Comparison of ENCODE assay signal across 16 mouse cellular contexts in genomic region chr19:46558631-46559030, GRCm38 (mm10). TPM values are rescaled to one million over a fixed set of nuclear protein-coding genes. Genes with fewer than 3 reads are reported as not detected.
DNase-seq lines count a peak whose midpoint lies in the region; ATAC-seq and TF ChIP-seq lines count a peak whose summit lies in the region.
"Had no signal": no experiment of that assay in that cellular context is flagged by ENCODE, and none has a peak within 500 bp of the region (broad histone marks: within the 10 kb centered on the region; RNA-seq: fewer than 3 reads in every experiment).

No protein-coding gene starts in this region.

- TF ChIP-seq POLR2A in cerebellum, adult 2 months (IDR thresholded peaks at IDR 0.05; ENCODE audit: borderline replicate concordance, insufficient read depth, low read length): no peak

- no peaks in the 10 kb centered on the region for H3K9me3 ChIP-seq in kidney, embryonic 14.5 days (ENCODE audit: control insufficient read depth, low read length)
- H3K9me3 ChIP-seq in forebrain, embryonic 15.5 days: no peaks in the 10 kb centered on the region
- H3K9me3 ChIP-seq: forebrain, embryonic 10.5 days; heart, embryonic 13.5 days; hindbrain, embryonic 10.5 days; liver, embryonic 15.5 days; stomach, embryonic 15.5 days had no signal

- peaks cover 31% of the 10 kb centered on the region for H3K36me3 ChIP-seq in kidney, embryonic 14.5 days (ENCODE audit: control insufficient read depth, insufficient read depth, low read length)
- H3K36me3 ChIP-seq in forebrain, embryonic 15.5 days: peaks cover 33% of the 10 kb centered on the region
- H3K36me3 ChIP-seq: stomach, embryonic 15.5 days had no signal

- no peak overlapping the region for H3K27ac ChIP-seq in kidney, embryonic 14.5 days (ENCODE audit: low read depth, low read length)
- H3K27ac ChIP-seq in cerebellum, adult 2 months (ENCODE audit: insufficient read depth, low read length): no peak overlapping the region
- no peak overlapping the region for H3K27ac ChIP-seq in forebrain, embryonic 15.5 days (replicated peaks)
- H3K27ac ChIP-seq: forebrain, embryonic 10.5 days; heart, embryonic 13.5 days; hindbrain, embryonic 10.5 days; liver, embryonic 15.5 days; stomach, embryonic 15.5 days had no signal

- ATAC-seq in kidney, embryonic 14.5 days (ENCODE audit: low FRiP score, low TSS enrichment): no peak
- ATAC-seq in forebrain, embryonic 15.5 days (replicated peaks): no peak
- no peak for ATAC-seq in activated CD4-positive, CD25-positive, alpha-beta regulatory T cell, adult 4 months

- H3K4me1 ChIP-seq in kidney, embryonic 14.5 days (ENCODE audit: control insufficient read depth, insufficient read depth, low read length): no peaks in the 10 kb centered on the region
- peaks cover 24% of the 10 kb centered on the region for H3K4me1 ChIP-seq in cerebellum, adult 2 months (ENCODE audit: control insufficient read depth, insufficient read depth, low read length)
- H3K4me1 ChIP-seq in forebrain, embryonic 15.5 days: peaks cover 9% of the 10 kb centered on the region

- no peak overlapping the region for H3K4me2 ChIP-seq in kidney, embryonic 14.5 days (replicated peaks; ENCODE audit: low read depth, low read length)
- no peak overlapping the region for H3K4me2 ChIP-seq in forebrain, embryonic 15.5 days (replicated peaks)
- H3K4me2 ChIP-seq: heart, embryonic 13.5 days; liver, embryonic 15.5 days; stomach, embryonic 15.5 days had no signal

- no peaks in the 10 kb centered on the region for H3K27me3 ChIP-seq in kidney, embryonic 14.5 days (ENCODE audit: control insufficient read depth, insufficient read depth, low read length)
- H3K27me3 ChIP-seq in cerebellum, adult 2 months (ENCODE audit: control insufficient read depth, insufficient read depth, low read length): no peaks in the 10 kb centered on the region
- no peaks in the 10 kb centered on the region for H3K27me3 ChIP-seq in forebrain, embryonic 15.5 days
- H3K27me3 ChIP-seq: heart, embryonic 13.5 days; liver, embryonic 15.5 days; stomach, embryonic 15.5 days had no signal

- no peak overlapping the region for H3K9ac ChIP-seq in kidney, embryonic 14.5 days (ENCODE audit: low read depth, low read length)
- H3K9ac ChIP-seq in forebrain, embryonic 15.5 days (replicated peaks): no peak overlapping the region
- H3K9ac ChIP-seq: heart, embryonic 13.5 days; liver, embryonic 15.5 days; stomach, embryonic 15.5 days had no signal

- 73% methylated on average over 12 of the region's 12 CpGs for WGBS in kidney, embryonic 14.5 days
- WGBS in cerebellum, adult 2 months: 24% methylated on average over 12 of the region's 12 CpGs
- 74% methylated on average over 12 of the region's 12 CpGs for WGBS in forebrain, embryonic 15.5 days

- TF ChIP-seq CTCF in cerebellum, adult 2 months (IDR thresholded peaks at IDR 0.05; ENCODE audit: borderline replicate concordance, insufficient read depth, low read depth, low read length): no peak

- no peak overlapping the region for H3K4me3 ChIP-seq in kidney, embryonic 14.5 days (ENCODE audit: low read length)
- peak overlapping the region; percentile 33 for H3K4me3 ChIP-seq in cerebellum, adult 2 months (replicated peaks; ENCODE audit: insufficient read depth, low read depth, low read length)
- no peak overlapping the region for H3K4me3 ChIP-seq in forebrain, embryonic 15.5 days
- H3K4me3 ChIP-seq: forebrain, embryonic 10.5 days; heart, embryonic 13.5 days; hindbrain, embryonic 10.5 days; liver, embryonic 15.5 days; myocyte; stomach, embryonic 15.5 days had no signal

- DNase-seq in kidney, adult 18-20 months: peak; percentile 50
- peak; percentile 63 to 72 for DNase-seq in cerebellum, adult 2 months
- DNase-seq in kidney, adult 9 months: peak; percentile 50
- peak; percentile 45 for DNase-seq in lung, postnatal 10 days
- no peak for DNase-seq in spleen, postnatal 10 days (ENCODE audit: low spot score in 2 of 2)
- DNase-seq: gastrocnemius, postnatal 14 days; right cerebral cortex, postnatal 25 days had no signal

RNA-seq across cellular contexts. Expression of gene Arl3, which starts 14.4 kb away (rescaled TPM):
- 98.3 and 182 TPM in 2 replicates for polyA plus RNA-seq in kidney, embryonic 14.5 days (2014; fragmentation: Nextera tagmentation; extraction: Ambion mirVana)
- 205 and 227 TPM in 2 replicates for polyA plus RNA-seq in cerebellum, adult 2 months (2012; rRNA removed)
- 238 and 241 TPM in 2 replicates for polyA plus RNA-seq in forebrain, embryonic 15.5 days (2015; fragmentation: Nextera tagmentation; extraction: Ambion mirVana)
- polyA plus RNA-seq in activated CD4-positive, CD25-positive, alpha-beta regulatory T cell, adult 4 months (2017; shearing (Covaris generic)): 10 to 100 TPM; 22.1 to 24.5 TPM

RNA-seq across cellular contexts. Expression of gene Sfxn2, which starts 14.5 kb away (rescaled TPM):
- polyA plus RNA-seq in kidney, embryonic 14.5 days (2014; fragmentation: Nextera tagmentation; extraction: Ambion mirVana): 18.1 and 25.1 TPM in 2 replicates
- 7.0 and 7.7 TPM in 2 replicates for polyA plus RNA-seq in cerebellum, adult 2 months (2012; rRNA removed)
- 12.6 and 13.7 TPM in 2 replicates for polyA plus RNA-seq in forebrain, embryonic 15.5 days (2015; fragmentation: Nextera tagmentation; extraction: Ambion mirVana)
- polyA plus RNA-seq in activated CD4-positive, CD25-positive, alpha-beta regulatory T cell, adult 4 months (2017; shearing (Covaris generic)): 1 to 10 TPM; 4.3 to 6.9 TPM

RNA-seq across cellular contexts. Expression of gene Wbp1l, which starts 40.3 kb away (rescaled TPM):
- 26.2 and 46.1 TPM in 2 replicates for polyA plus RNA-seq in kidney, embryonic 14.5 days (2014; fragmentation: Nextera tagmentation; extraction: Ambion mirVana)
- polyA plus RNA-seq in cerebellum, adult 2 months (2012; rRNA removed): 24.9 and 28.3 TPM in 2 replicates
- 39.7 and 41.7 TPM in 2 replicates for polyA plus RNA-seq in forebrain, embryonic 15.5 days (2015; fragmentation: Nextera tagmentation; extraction: Ambion mirVana)
- 10 to 100 TPM; 19.7 to 20.0 TPM for polyA plus RNA-seq in activated CD4-positive, CD25-positive, alpha-beta regulatory T cell, adult 4 months (2017; shearing (Covaris generic))

RNA-seq across cellular contexts. Expression of gene Trim8, which starts 57.1 kb away (rescaled TPM):
- polyA plus RNA-seq in kidney, embryonic 14.5 days (2014; fragmentation: Nextera tagmentation; extraction: Ambion mirVana): 28.3 and 35.6 TPM in 2 replicates
- polyA plus RNA-seq in cerebellum, adult 2 months (2012; rRNA removed): 40.3 and 43.4 TPM in 2 replicates
- polyA plus RNA-seq in forebrain, embryonic 15.5 days (2015; fragmentation: Nextera tagmentation; extraction: Ambion mirVana): 28.0 and 29.4 TPM in 2 replicates
- 10 to 100 TPM; 15.8 to 21.3 TPM for polyA plus RNA-seq in activated CD4-positive, CD25-positive, alpha-beta regulatory T cell, adult 4 months (2017; shearing (Covaris generic))

Comparison
In these comparisons a context has a peak if more than half of its experiments do, and no peak if none do; other contexts are left out.
1. DNase-seq: peak in kidney, adult 18-20 months (single experiment), cerebellum, adult 2 months (2 of 2), kidney, adult 9 months (single experiment) and lung, postnatal 10 days (single experiment); none in spleen, postnatal 10 days (0 of 2).